Mouse (Mus musculus) frontal cortex, postnatal 36 days (tissue): Measurements from ENCODE around the gene Acads.
A peak's percentile ranks its signal among the peaks of the same experiment; 100 is the strongest.
"Not testable (repeated sequence)": the region's sequence is repeated elsewhere in the genome, so short reads cannot be mapped to it uniquely, and the experiment has no call there.

ENCODE experiments used
- DNase-seq, 2 experiments: peaks; one replicate each; pipeline ENCODE4 v3.0.0; 2022; ENCODE audit warnings: low spot score in 2 of 2

Acads gene

GRCm38 (mm10) chr5:115125211-115125871 lies 6.2 kb upstream of the Acads start:
- peak; percentile 87 to 92 for DNase-seq

- no peak for DNase-seq
Observed at GRCm38 (mm10) chr5:115124690-115125089, 5.5 kb upstream of the Acads start.

- no peak for DNase-seq
Observed at GRCm38 (mm10) chr5:115120978-115121377, 1.8 kb upstream of the Acads start.

GRCm38 (mm10) chr5:115117467-115117866 lies 1.7 kb downstream of the Acads start:
- no peak for DNase-seq

GRCm38 (mm10) chr5:115116426-115116825 lies 2.7 kb downstream of the Acads start:
- no peak for DNase-seq

- no peak for DNase-seq
Observed at GRCm38 (mm10) chr5:115114501-115114900, 4.6 kb downstream of the Acads start.

DNA sequence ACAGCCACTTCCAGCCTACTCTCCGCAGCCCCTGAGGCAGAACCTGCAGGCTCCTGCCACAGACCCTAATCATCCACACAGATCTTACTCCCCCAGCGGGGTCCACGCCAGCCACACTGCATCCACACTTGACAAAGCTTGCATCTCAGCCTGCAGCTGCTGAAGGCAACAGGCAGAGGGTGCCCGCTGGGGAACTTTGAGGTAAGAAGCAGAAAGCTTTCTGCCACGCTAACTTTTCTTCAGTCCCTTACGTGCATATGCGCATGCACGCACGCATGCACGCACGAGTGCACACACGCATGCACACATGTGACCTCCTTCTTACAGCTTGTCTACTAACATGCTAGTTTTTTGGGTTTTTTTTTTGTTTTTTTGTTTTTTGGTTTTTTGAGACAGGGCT lies 5.9 kb downstream of the Acads start:
- no peak for DNase-seq

- no peak for DNase-seq
Observed at GRCm38 (mm10) chr5:115111156-115111555, 8.0 kb downstream of the Acads start.

GRCm38 (mm10) chr5:115103253-115103652 lies 15.9 kb downstream of the Acads start:
- not testable (repeated sequence) for DNase-seq

DNA sequence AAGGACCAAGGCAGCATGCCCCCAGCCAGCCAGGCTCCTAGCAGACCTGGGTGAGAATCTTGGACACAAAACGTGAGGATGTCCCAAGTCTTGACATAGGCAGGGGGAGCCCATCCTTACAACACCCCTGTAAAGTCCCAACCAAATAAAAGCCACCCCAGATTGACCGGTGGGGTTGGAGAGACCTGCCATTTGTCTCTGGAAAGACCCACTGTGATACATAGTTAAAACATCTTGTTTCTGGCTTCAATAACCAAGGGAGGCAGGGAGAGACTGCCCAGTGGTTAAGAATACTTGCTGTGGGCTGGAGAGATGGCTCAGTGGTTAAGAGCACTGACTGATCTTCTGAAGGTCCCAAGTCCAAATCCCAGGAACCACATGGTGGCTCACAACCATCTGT lies 16.9 kb downstream of the Acads start:
- DNase-seq, result no peak

- DNase-seq, result no peak
Observed at GRCm38 (mm10) chr5:115100473-115100872, 18.7 kb downstream of the Acads start.

GRCm38 (mm10) chr5:115099991-115100390 lies 19.2 kb downstream of the Acads start:
- no peak for DNase-seq

GRCm38 (mm10) chr5:115099530-115099929 lies 19.6 kb downstream of the Acads start:
- DNase-seq, result no peak

- no peak for DNase-seq
Observed at GRCm38 (mm10) chr5:115098195-115098594, 21.0 kb downstream of the Acads start, which contains the start of gene Gm10401. Gene Gm10401 (minus strand): TSS chr5:115098295.

DNA sequence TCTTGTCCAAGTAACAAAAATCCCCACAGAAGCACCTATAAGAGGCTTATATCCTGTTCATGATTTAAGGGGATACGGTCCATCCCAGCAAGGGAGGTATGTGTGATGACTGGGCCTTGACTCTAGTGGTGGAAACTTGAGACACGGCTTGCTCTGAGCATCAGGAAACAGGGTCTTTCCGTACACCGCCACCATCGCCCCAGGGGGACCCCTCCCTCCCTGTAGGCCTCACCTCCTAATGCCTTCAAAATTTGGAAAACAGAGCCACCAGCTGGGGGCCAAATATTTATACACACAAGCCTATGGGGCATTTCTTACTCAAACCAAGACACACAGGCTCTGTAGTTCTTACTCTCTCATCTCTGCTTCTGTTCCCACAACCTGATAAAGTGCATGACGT lies 27.4 kb downstream of the Acads start:
- DNase-seq, result no peak

DNA sequence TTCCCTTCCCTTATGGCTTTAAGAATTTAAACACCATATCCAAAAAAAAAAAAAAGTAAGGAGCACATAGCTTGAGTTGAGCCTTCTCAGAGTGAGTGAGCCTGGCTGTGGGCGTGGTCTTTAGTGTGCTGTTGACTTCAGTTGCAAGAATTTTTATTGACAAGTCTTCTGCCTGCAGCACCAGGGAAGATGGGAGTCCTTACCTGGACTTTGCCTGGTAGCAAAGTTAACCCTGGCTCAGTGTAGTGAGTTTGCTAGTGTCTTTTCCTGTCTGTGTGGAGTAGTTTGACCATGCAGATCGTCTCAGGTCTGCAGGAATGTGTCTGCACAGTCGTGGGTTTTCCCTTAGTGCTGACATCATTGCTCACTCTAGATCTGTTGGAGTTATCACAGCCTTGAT lies 28.1 kb downstream of the Acads start:
- DNase-seq, result no peak

DNA sequence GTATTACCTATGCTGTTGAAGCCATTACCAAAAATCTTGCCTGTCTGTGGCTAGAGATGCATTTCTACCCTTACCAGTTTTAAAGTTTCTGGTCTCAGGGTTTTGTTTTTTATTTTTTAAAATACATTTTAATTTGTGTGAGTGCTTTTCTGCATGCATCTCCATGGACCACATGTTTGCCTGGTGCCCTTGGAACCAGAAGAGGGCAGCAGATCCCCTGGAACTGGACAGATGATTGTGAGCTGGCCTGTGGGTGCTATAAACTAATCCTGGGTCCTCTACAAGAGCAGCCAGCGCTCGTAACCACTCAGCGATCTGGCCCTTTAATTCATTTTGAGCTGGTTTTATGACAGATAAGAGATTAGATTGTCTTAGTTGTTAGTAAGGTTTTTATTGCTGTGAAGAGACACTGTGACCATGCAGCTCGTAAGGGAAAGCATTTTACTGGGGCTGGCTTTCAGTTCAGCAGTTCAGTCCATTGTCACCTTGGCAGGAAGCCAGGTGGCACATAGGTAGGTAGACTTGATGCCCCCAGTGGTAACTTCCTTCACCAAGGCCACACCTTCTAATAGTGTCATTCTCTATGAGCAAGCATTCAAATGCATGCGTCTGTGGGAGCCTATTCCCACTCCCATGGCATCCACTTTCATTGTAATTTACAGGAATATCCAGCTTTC lies 29.4 kb downstream of the Acads start:
- DNase-seq, result no peak

DNA sequence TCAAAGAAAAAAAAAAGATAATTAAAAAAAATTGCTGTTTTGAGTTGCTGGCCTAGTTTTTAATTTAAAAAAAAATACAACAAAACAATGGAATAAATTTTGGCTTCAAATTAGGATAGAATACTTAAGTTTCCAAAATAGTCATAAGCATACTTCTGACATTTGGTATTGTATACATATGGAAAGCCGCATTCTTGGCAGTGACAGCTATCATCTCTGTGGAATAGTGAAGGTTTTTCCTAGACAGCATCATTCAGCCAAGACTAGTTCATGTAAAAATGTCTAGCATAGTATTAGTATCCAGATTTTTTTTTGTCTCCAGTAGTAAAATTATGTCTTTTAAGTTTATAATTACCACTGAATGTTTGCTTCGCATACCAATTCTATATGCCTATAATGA lies 33.5 kb downstream of the Acads start:
- no peak for DNase-seq

DNA sequence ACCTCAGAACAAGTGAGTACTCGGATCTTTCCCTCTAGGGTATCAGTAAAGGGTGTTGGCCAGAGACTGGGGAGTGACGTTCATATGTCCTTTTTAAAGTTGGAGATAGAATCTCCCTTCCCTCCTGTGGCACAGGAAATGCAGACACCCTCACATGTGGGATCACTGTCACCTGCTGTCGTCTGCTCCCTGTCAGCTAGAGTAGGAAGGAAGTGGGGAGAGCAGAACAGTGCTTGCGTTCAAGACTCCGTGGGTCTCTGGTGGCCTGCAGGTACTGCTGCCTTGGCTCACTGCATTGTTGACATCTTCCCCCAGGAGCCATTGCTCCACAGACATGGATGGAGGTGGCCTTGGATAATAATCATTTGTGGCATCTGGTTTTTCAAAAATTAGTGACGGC lies 35.7 kb downstream of the Acads start:
- no peak for DNase-seq

- DNase-seq, result no peak
Observed at GRCm38 (mm10) chr5:115081636-115082035, 37.5 kb downstream of the Acads start.

- peak; percentile 51 to 63 for DNase-seq
Observed at GRCm38 (mm10) chr5:115076144-115076901, 42.8 kb downstream of the Acads start.

DNA sequence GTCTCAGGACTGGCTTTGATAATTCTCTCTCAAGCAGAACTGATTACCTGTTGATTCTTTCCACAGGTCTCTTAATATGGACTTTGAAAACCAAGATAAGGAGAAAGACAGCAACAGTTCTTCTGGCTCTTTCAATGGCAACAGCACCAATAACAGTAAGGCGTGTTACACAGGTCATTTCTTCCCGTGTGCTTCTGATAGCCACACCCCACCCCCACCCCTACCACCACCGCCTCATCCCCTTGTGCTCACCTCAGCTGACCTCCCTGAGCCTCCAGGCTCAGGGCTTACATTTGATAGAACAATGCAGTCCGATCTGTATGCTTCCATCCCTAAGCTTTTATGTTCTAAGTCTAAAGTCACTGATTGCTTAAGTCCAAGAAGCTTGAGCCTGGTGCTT lies 44.4 kb downstream of the Acads start:
- DNase-seq, result no peak

DNA sequence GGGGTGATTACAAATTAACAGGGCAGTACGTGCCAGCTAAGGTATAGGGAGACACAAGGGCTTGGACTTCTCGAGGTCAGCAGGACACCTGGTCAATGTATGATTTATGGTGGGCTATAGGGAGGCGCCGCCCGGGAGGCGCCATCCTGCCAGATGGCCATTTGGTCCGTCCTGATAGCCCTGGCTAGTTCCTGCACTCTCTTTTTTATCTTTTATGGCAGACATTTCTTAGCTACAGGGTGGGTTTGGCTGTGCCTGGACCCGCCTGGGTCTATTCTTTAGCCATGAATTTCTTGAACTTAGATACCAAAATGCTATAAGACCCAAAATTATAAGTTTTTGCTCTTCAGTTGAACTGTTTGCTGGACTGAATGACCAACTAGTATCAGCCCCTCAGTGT lies 45.8 kb downstream of the Acads start:
- DNase-seq, result not testable (repeated sequence)
